Mouse (Mus musculus) bone marrow, adult 2 months (tissue): ENCODE data around the gene Zfp961.
"Not testable (repeated sequence)": the region's sequence is repeated elsewhere in the genome, so short reads cannot be mapped to it uniquely, and the experiment has no call there.

Source experiments
- CTCF ChIP-seq: fragments of 200-500 bp; IDR thresholded peaks from 2 replicates; pipeline ENCODE4 v1.5.1; 2011; ENCODE audit warnings: low read length, control low read depth; ENCODE audit not compliant: control insufficient read depth, insufficient read depth
- POLR2A ChIP-seq: fragments of 200-500 bp; IDR thresholded peaks from 2 replicates; pipeline ENCODE4 v1.6.1; 2011; ENCODE audit warnings: low read depth, mild to moderate bottlenecking, control low read depth, low read length, borderline replicate concordance; ENCODE audit not compliant: control insufficient read depth

DNA sequence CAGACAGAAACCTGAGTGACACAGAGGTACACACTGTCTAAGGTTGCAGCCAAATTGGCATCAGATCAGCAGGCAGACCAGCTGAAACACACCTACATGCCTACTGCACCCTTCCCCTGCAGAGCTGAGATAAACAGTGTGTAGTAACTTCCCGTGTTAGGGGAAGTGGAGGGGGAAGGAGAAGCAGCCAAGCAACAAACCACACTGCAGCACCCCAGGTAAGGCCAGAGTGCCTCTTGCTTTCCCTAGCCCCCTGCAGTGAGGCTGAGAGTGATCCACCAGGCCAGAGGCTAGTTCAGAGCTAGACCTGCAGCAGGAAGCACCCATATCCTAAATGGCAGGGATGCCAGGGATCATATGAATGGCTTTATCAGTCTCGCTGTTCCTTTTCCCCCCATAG lies 66.5 kb downstream of the Zfp961 start:
- not testable (repeated sequence) for TF ChIP-seq CTCF, POLR2A
